Mouse (Mus musculus): Measurements from ENCODE around the gene Hmga2. TPM values are rescaled to one million over a fixed set of nuclear protein-coding genes. Genes with fewer than 3 reads are reported as not detected.
A peak's percentile ranks its signal among the peaks of the same experiment; 100 is the strongest.
"Not testable (repeated sequence)": the region's sequence is repeated elsewhere in the genome, so short reads cannot be mapped to it uniquely, and the experiment has no call there.

The Hmga2 gene
- polyA plus RNA-seq, 1 experiment from 2014 or later: 44.4 TPM

- peaks cover 22% of the 10 kb centered on the region for H3K4me1 ChIP-seq
- H3K4me3 ChIP-seq: no peak overlapping the region
- no peaks in the 10 kb centered on the region for H3K9me3 ChIP-seq (replicated peaks)
- 93% methylated on average over 3 of the region's 3 CpGs for WGBS
- no peaks in the 10 kb centered on the region for H3K27me3 ChIP-seq (ENCODE audit: low read depth, poor library complexity, severe bottlenecking)
- peaks cover 17% of the 10 kb centered on the region for H3K36me3 ChIP-seq
- no peak for DNase-seq (ENCODE audit: low spot score)
- H3K27ac ChIP-seq (replicated peaks): 0 out of 2 replicates have a peak overlapping the region, but pooled peaks have one; percentile 13
Measured at GRCm38 (mm10) chr10:120377795-120378194, 98.5 kb downstream of the Hmga2 start.

- DNase-seq (ENCODE audit: low spot score): peak; percentile 33
- H3K4me1 ChIP-seq: peaks cover 22% of the 10 kb centered on the region
- 49% methylated on average over 19 of the region's 19 CpGs for WGBS
- H3K27ac ChIP-seq (replicated peaks): peak overlapping the region; percentile 13; the same call in 1 of the 2 replicates
- peaks cover 20% of the 10 kb centered on the region for H3K36me3 ChIP-seq
- no peaks in the 10 kb centered on the region for H3K27me3 ChIP-seq (ENCODE audit: low read depth, poor library complexity, severe bottlenecking)
- no peak overlapping the region for H3K4me3 ChIP-seq
- no peaks in the 10 kb centered on the region for H3K9me3 ChIP-seq (replicated peaks)
Measured at GRCm38 (mm10) chr10:120377327-120377752, 98.9 kb downstream of the Hmga2 start.

GRCm38 (mm10) chr10:120375438-120375837, 100.8 kb downstream of the Hmga2 start:
- Histone ChIP-seq H3K27ac (replicated peaks) (no peak overlapping the region), H3K27me3 (ENCODE audit: low read depth, poor library complexity, severe bottlenecking) (no peaks in the 10 kb centered on the region), H3K4me1 (peaks cover 22% of the 10 kb centered on the region), H3K4me3 (no peak overlapping the region), H3K36me3 (peaks cover 24% of the 10 kb centered on the region), H3K9me3 (replicated peaks) (no peaks in the 10 kb centered on the region)
- DNase-seq (ENCODE audit: low spot score): no peak
- WGBS: 94% methylated on average over 14 of the region's 14 CpGs

DNA sequence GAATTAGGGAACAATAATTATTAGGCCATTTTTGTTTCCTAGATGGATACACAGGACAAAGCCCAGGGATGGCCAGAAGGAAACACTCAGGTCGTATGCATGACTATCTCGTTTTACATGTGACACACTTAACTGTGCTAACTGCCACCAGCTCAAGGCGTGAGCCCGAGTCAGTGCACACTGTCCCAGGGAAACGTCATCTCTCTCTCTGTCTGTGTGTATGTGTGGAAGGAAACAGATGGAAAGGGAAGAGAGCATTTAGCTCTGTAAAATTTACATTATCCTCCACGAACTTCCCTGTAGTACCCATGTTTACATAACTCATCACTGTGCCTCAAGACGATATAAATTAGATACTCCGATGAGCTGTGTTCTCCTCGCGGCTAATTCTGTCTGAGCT, 105.1 kb downstream of the Hmga2 start:
- H3K4me3 ChIP-seq: no peak overlapping the region
- no peak overlapping the region for H3K27ac ChIP-seq (replicated peaks)
- no peak for DNase-seq (ENCODE audit: low spot score)
- H3K4me1 ChIP-seq: peaks cover 11% of the 10 kb centered on the region; the same call in 1 of the 2 replicates
- no peaks in the 10 kb centered on the region for H3K9me3 ChIP-seq (replicated peaks)
- no peaks in the 10 kb centered on the region for H3K27me3 ChIP-seq (ENCODE audit: low read depth, poor library complexity, severe bottlenecking)
- peaks cover 33% of the 10 kb centered on the region for H3K36me3 ChIP-seq
- 89% methylated on average over 10 of the region's 10 CpGs for WGBS

DNA sequence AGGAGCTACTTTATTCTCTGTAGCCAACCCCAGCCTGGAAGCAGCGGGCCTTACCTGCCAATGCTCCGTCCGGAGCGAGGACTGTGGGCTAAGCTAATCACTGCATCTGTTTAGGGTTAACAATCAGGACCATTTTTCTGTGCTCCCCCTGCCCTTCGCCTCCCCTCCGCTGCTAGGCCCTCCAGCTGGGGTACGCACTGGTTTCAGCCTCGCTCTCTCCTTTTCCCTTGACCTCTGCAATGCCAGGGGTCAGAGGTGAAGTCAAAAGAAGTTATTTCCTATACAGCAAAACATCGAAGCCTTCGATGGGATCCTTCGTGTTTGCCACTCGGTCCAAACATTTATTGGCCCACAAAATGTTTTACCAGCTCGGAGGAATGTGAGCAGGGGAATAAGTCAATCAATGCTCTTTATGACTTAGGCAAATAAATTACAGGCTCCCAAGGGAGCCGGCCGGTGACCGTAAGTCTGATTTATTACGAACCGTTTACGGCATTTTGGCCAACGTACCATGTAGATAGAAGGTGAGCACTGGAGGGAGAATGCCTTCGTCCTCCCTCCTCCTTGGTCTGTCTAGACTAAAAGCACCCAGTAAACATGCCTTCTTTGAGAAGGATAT, 107.0 kb downstream of the Hmga2 start:
- Histone ChIP-seq H3K36me3 (peaks cover 31% of the 10 kb centered on the region; the same call in 1 of the 2 replicates), H3K27me3 (ENCODE audit: low read depth, poor library complexity, severe bottlenecking) (no peaks in the 10 kb centered on the region), H3K27ac (replicated peaks) (no peak overlapping the region), H3K4me1 (peaks cover 30% of the 10 kb centered on the region), H3K4me3 (no peak overlapping the region), H3K9me3 (replicated peaks) (no peaks in the 10 kb centered on the region)
- no peak for DNase-seq (ENCODE audit: low spot score)
- 80% methylated on average over 21 of the region's 21 CpGs for WGBS

DNA sequence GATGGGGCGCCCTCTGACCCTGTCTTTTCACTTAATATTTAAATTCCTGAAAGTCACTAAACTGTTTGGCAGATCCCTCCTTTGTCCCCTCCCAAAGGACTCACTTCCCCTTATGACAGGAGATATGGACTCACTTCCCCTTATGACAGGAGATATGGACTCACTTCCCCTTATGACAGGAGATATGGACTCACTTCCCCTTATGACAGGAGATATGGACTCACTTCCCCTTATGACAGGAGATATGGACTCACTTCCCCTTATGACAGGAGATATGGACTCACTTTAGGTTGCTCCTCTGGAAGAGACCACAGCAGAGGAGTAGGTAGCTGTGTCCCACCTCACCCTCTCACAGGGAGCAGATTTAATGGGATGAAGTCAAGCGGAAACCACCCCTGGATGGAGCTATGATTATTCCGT, 110.1 kb downstream of the Hmga2 start:
- not testable (repeated sequence) for DNase-seq (ENCODE audit: low spot score); H3K9me3 ChIP-seq (replicated peaks); H3K27me3 ChIP-seq (ENCODE audit: low read depth, poor library complexity, severe bottlenecking); H3K4me3 ChIP-seq; H3K27ac ChIP-seq (replicated peaks)
- H3K36me3 ChIP-seq: peaks cover 41% of the 10 kb centered on the region
- H3K4me1 ChIP-seq: peaks cover 35% of the 10 kb centered on the region
- 87% methylated on average over 3 of the region's 3 CpGs for WGBS

DNA sequence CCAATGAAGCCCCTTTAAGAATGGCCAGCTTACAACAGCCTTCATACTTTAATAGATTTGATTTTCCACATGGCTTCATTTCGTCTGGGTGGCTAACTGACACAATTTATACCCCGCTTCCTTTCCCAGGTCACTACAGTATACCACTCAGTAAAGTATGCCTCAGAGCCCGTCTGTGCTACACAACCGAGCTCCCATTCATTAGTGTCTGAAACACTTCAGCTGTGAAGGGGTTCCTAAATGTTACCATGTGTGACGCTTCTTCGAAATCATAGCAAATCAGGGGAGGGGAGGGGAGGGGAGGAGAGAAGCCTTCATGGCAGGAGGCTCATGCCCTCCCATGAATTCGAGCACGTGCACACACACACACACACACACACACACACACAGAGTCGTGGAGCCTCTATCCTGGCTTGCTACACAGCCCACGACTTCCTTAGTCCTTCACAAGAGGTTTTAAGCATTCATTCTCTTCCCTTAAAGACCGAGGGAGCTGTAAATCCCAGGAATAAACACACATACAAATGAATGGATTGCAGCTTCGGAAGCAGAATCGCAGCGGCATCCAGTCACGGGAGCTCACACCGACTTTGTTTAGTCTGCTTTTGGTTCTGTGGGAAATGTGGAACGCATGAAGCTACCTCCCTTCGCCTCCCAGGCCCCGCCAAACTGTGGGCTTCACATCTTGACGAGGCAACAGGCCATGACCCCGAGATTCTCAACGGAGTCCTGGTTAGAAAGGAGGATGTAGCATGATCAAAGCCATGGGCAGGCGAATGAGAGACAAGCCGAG, 110.7 kb downstream of the Hmga2 start:
- DNase-seq (ENCODE audit: low spot score): peak; percentile 31
- Histone ChIP-seq H3K27ac (replicated peaks) (peak overlapping the region; percentile 52; the same call in 1 of the 2 replicates), H3K4me1 (peaks cover 35% of the 10 kb centered on the region)

GRCm38 (mm10) chr10:120363983-120364582, 112.2 kb downstream of the Hmga2 start:
- no peak for DNase-seq (ENCODE audit: low spot score)
- H3K27ac ChIP-seq (replicated peaks): no peak overlapping the region
- H3K9me3 ChIP-seq (replicated peaks): no peaks in the 10 kb centered on the region
- no peak overlapping the region for H3K4me3 ChIP-seq
- H3K27me3 ChIP-seq (ENCODE audit: low read depth, poor library complexity, severe bottlenecking): no peaks in the 10 kb centered on the region
- 64% methylated on average over 20 of the region's 20 CpGs for WGBS
- peaks cover 48% of the 10 kb centered on the region for H3K36me3 ChIP-seq
- H3K4me1 ChIP-seq: peaks cover 33% of the 10 kb centered on the region

More for the DNA sequence above, 110.7 kb downstream of the Hmga2 start:
- no peak overlapping the region for H3K4me3 ChIP-seq
- WGBS: 56% methylated on average over 24 of the region's 24 CpGs
- H3K27me3 ChIP-seq (ENCODE audit: low read depth, poor library complexity, severe bottlenecking): no peaks in the 10 kb centered on the region
- H3K36me3 ChIP-seq: peaks cover 46% of the 10 kb centered on the region
- H3K9me3 ChIP-seq (replicated peaks): no peaks in the 10 kb centered on the region

DNA sequence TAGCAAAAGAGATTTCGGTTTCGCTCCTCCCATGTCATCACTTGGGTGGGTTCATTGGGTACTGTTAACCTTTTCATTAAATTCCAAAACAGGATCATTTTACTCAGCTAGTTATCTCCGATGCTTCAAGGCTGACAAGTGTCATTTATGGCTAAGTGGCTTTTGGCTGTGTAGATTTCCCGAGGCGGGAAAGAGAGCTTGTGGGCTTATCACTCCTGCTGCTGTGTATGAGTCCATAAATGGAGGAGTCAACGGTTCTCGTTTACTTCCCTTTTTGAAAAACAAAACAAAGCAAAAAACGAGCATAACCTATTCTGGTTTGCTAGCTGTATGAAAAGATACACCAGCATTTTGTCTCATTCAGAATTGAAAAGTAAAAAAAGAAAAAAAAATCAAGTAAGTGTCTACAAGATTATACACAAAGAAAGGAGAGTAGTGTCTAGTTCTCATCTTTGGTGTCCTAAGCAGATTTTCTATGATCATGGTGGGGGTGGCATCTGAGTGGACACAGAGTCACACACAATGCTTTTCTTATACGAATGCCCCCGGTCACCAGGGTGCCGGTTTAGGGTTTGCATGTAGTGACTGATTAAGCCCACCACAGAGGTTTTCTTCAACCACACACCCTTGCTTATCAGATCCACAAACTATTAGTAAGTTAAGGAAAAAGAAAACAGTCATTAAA, 112.8 kb downstream of the Hmga2 start:
- not testable (repeated sequence) for H3K9me3 ChIP-seq (replicated peaks); DNase-seq (ENCODE audit: low spot score); H3K27ac ChIP-seq (replicated peaks); H3K4me3 ChIP-seq; H3K27me3 ChIP-seq (ENCODE audit: low read depth, poor library complexity, severe bottlenecking)
- peaks cover 30% of the 10 kb centered on the region for H3K4me1 ChIP-seq
- peaks cover 48% of the 10 kb centered on the region for H3K36me3 ChIP-seq
- 90% methylated on average over 11 of the region's 11 CpGs for WGBS

DNA sequence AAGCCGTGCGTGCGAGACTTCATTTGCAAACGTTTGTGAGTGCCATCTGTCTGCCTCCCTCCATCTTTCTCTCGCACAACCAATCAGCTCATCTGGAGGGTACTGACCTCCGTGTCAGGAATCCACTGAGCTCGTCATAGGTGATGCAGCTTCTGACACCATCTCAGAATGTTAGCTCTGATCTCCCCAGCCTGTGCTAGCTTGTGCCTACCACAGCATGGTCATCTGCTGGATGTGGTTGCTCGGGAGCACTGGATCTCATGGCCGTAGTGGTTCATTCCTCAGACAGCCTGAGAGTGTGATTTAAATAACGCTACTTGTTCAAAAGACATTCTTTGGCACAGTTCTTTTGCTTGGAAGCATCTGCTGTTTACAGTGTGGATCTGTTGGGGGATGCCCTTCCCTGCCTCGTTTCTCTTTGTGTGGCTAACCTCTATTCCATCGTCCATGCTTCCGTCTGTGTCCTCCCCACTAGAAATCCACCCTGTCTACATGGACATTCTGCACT, 121.7 kb downstream of the Hmga2 start:
- H3K4me3 ChIP-seq: no peak overlapping the region
- WGBS: 79% methylated on average over 13 of the region's 13 CpGs
- no peaks in the 10 kb centered on the region for H3K4me1 ChIP-seq
- H3K27ac ChIP-seq (replicated peaks): no peak overlapping the region
- no peaks in the 10 kb centered on the region for H3K27me3 ChIP-seq (ENCODE audit: low read depth, poor library complexity, severe bottlenecking)
- no peak for DNase-seq (ENCODE audit: low spot score)
- no peaks in the 10 kb centered on the region for H3K9me3 ChIP-seq (replicated peaks)
- no peaks in the 10 kb centered on the region for H3K36me3 ChIP-seq

DNA sequence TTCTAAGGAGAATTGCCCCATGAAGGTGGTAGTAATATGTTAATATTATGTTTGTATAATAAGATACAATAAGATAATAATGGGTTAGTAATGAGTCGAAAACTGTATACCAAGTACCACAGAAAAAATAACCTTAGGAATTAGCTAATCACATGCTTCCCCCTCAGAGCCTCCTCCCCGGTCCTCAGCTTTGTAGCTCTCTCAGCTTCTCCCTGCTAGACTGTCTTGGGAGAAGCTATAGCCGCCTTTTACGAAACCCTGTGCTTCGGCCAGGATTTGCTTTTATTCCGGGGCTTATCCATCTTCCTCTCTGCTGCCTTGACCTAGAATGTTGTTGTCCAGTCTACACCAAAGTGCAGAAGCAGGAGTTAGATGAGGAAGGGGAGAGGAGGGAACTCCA, 130.9 kb downstream of the Hmga2 start:
- WGBS: 82% methylated on average over 6 of the region's 6 CpGs
- H3K4me1 ChIP-seq: peaks cover 18% of the 10 kb centered on the region
- H3K4me3 ChIP-seq: no peak overlapping the region
- no peak for DNase-seq (ENCODE audit: low spot score)
- H3K36me3 ChIP-seq: no peaks in the 10 kb centered on the region
- H3K27ac ChIP-seq (replicated peaks): peak overlapping the region; percentile 34; the same call in 1 of the 2 replicates
- H3K9me3 ChIP-seq (replicated peaks): no peaks in the 10 kb centered on the region
- H3K27me3 ChIP-seq (ENCODE audit: low read depth, poor library complexity, severe bottlenecking): peaks cover 6% of the 10 kb centered on the region; the same call in 1 of the 2 replicates

Measured in midbrain, embryonic 10.5 days (tissue).